Mouse (Mus musculus) hindbrain, embryonic 14.5 days (tissue): ENCODE data around the gene Gatad2b. TPM values are rescaled to one million over a fixed set of nuclear protein-coding genes. Genes with fewer than 3 reads are reported as not detected.

Source experiments
- ATAC-seq: fragments of 200-750 bp; cut with Nextera tagmentation; 2 replicates; pipeline ENCODE4 v1.8.0; 2017; ENCODE audit warnings: moderate number of reproducible peaks, mild to moderate bottlenecking, moderate TSS enrichment, moderate library complexity; ENCODE audit not compliant: low FRiP score
- DNase-seq: peaks from one replicate; pipeline ENCODE4 v3.0.0-alpha.2; 2015; ENCODE audit warnings: low spot score
- H3K27ac ChIP-seq: fragments of 300-500 bp; sonication (generic); 2 replicates; pipeline ENCODE4 v1.5.1; 2014; ENCODE audit warnings: mild to moderate bottlenecking, moderate library complexity
- H3K27me3 ChIP-seq: fragments of 300-500 bp; sonication (generic); 2 replicates; pipeline ENCODE4 v1.6.1; 2014; ENCODE audit warnings: mild to moderate bottlenecking, low read length, mixed read lengths; ENCODE audit not compliant: control insufficient read depth, insufficient read depth
- H3K36me3 ChIP-seq: fragments of 300-500 bp; sonication (generic); replicated peaks from 2 replicates; pipeline ENCODE4 v1.6.1; 2014; ENCODE audit not compliant: control insufficient read depth, insufficient read depth
- H3K4me1 ChIP-seq: fragments of 300-500 bp; sonication (generic); replicated peaks from 2 replicates; pipeline ENCODE4 v1.6.1; 2014; ENCODE audit warnings: antibody characterized with exemption, low read length, mixed read lengths; ENCODE audit not compliant: control insufficient read depth, insufficient read depth
- H3K4me2 ChIP-seq: fragments of 300-500 bp; sonication (generic); replicated peaks from 2 replicates; pipeline ENCODE4 v1.6.1; 2014; ENCODE audit warnings: mild to moderate bottlenecking, moderate library complexity
- H3K4me3 ChIP-seq: fragments of 300-500 bp; sonication (generic); replicated peaks from 2 replicates; pipeline ENCODE4 v1.5.1; 2014; ENCODE audit warnings: mild to moderate bottlenecking, low read length
- H3K9ac ChIP-seq: fragments of 300-500 bp; sonication (generic); 2 replicates; pipeline ENCODE4 v1.6.1; 2014
- H3K9me3 ChIP-seq: fragments of 300-500 bp; sonication (generic); 2 replicates; pipeline ENCODE4 v1.6.1; 2016; ENCODE audit warnings: low read length; ENCODE audit not compliant: control insufficient read depth
- WGBS: fragments of 180-500 bp; shearing (Covaris S2); extraction: QIAGEN DNeasy Blood & Tissue Kit; methylation state at CpG from one replicate; pipeline ENCODE4 v1.1.7; 2014; 5-methylcytosine and 5-hydroxymethylcytosine counted together
- polyA plus RNA-seq: library from polyadenylated mRNA; unstranded; fragments of >200 nt; fragmentation: Nextera tagmentation; extraction: Ambion mirVana; gene quantifications from 2 replicates; pipeline ENCODE4 v1.2.1, GENCODE M21; 2014

Gatad2b gene
- polyA plus RNA-seq, 1 experiment from 2014 or later = 14.7 TPM

GRCm38 (mm10) chr3:90253653-90254418 is 39.1 kb upstream of the Gatad2b start, which contains the start of gene Crtc2:
Gene Crtc2 (plus strand): TSS chr3:90254163.
- peaks cover 18% of the 10 kb centered on the region for H3K4me1 ChIP-seq
- ATAC-seq = peak; percentile 97
- peak; percentile 93 for DNase-seq
- no peaks in the 10 kb centered on the region for H3K9me3 ChIP-seq
- peak within 1 kb of the TSS; percentile 90 for H3K4me2 ChIP-seq
- H3K27me3 ChIP-seq = no peaks in the 10 kb centered on the region
- WGBS = 1% methylated on average over 40 of the region's 40 CpGs
- H3K4me3 ChIP-seq = peak within 1 kb of the TSS; percentile 81
- peak within 1 kb of the TSS; percentile 92 for H3K9ac ChIP-seq
- H3K27ac ChIP-seq = peak within 1 kb of the TSS; percentile 55
- H3K36me3 ChIP-seq = peaks cover 39% of the 10 kb centered on the region

GRCm38 (mm10) chr3:90254419-90255193 is 38.4 kb upstream of the Gatad2b start:
- under 1% methylated on average over 37 of the region's 41 CpGs for WGBS
- no peaks in the 10 kb centered on the region for H3K27me3 ChIP-seq
- peak overlapping the region; percentile 92 for H3K9ac ChIP-seq
- peak overlapping the region; percentile 90 for H3K4me2 ChIP-seq
- DNase-seq (no peak), ATAC-seq (peak; percentile 59)
- peak overlapping the region; percentile 81 for H3K4me3 ChIP-seq
- no peaks in the 10 kb centered on the region for H3K9me3 ChIP-seq
- H3K36me3 ChIP-seq = peaks cover 44% of the 10 kb centered on the region
- peak overlapping the region; percentile 52 for H3K27ac ChIP-seq
- peaks cover 17% of the 10 kb centered on the region for H3K4me1 ChIP-seq

GRCm38 (mm10) chr3:90255194-90255565 is 37.8 kb upstream of the Gatad2b start:
- H3K27ac ChIP-seq = no peak overlapping the region
- H3K9me3 ChIP-seq = no peaks in the 10 kb centered on the region
- H3K27me3 ChIP-seq = no peaks in the 10 kb centered on the region
- DNase-seq (no peak), ATAC-seq (no peak)
- H3K4me1 ChIP-seq = peaks cover 17% of the 10 kb centered on the region
- 18% methylated on average over 2 of the region's 2 CpGs for WGBS
- peak overlapping the region; percentile 92 for H3K9ac ChIP-seq
- H3K4me2 ChIP-seq = peak overlapping the region; percentile 90
- peak overlapping the region; percentile 81 for H3K4me3 ChIP-seq
- H3K36me3 ChIP-seq = peaks cover 48% of the 10 kb centered on the region

GRCm38 (mm10) chr3:90255784-90256353 is 37.1 kb upstream of the Gatad2b start:
- Histone ChIP-seq H3K4me1 (peaks cover 17% of the 10 kb centered on the region), H3K4me3 (peak overlapping the region; percentile 81; the same call in 1 of the 2 replicates), H3K27ac (no peak overlapping the region), H3K9ac (no peak overlapping the region), H3K4me2 (peak overlapping the region; percentile 90), H3K9me3 (no peaks in the 10 kb centered on the region), H3K27me3 (no peaks in the 10 kb centered on the region), H3K36me3 (peaks cover 49% of the 10 kb centered on the region)
- DNase-seq = no peak
- ATAC-seq = no peak
- WGBS = 96% methylated on average over 14 of the region's 14 CpGs

- no peak overlapping the region for H3K4me2 ChIP-seq
- H3K27me3 ChIP-seq = no peaks in the 10 kb centered on the region
- peaks cover 50% of the 10 kb centered on the region for H3K36me3 ChIP-seq
- no peak overlapping the region for H3K9ac ChIP-seq
- no peak overlapping the region for H3K27ac ChIP-seq
- no peak overlapping the region for H3K4me3 ChIP-seq
- 90% methylated on average over 19 of the region's 19 CpGs for WGBS
- no peak for DNase-seq
- ATAC-seq = no peak
- H3K9me3 ChIP-seq = no peaks in the 10 kb centered on the region
- peaks cover 17% of the 10 kb centered on the region for H3K4me1 ChIP-seq
Measured at GRCm38 (mm10) chr3:90256731-90257530, 36.0 kb upstream of the Gatad2b start.

- peaks cover 17% of the 10 kb centered on the region for H3K4me1 ChIP-seq
- H3K27me3 ChIP-seq = no peaks in the 10 kb centered on the region
- no peak overlapping the region for H3K27ac ChIP-seq
- WGBS = 88% methylated on average over 4 of the region's 4 CpGs
- H3K36me3 ChIP-seq = peaks cover 66% of the 10 kb centered on the region
- H3K4me3 ChIP-seq = no peak overlapping the region
- ATAC-seq = no peak
- H3K4me2 ChIP-seq = no peak overlapping the region
- no peaks in the 10 kb centered on the region for H3K9me3 ChIP-seq
- no peak for DNase-seq
- H3K9ac ChIP-seq = no peak overlapping the region
Measured at GRCm38 (mm10) chr3:90258521-90258920, 34.5 kb upstream of the Gatad2b start.

GRCm38 (mm10) chr3:90263121-90263771 is 29.7 kb upstream of the Gatad2b start:
- H3K4me3 ChIP-seq = no peak overlapping the region
- DNase-seq (no peak), ATAC-seq (no peak)
- 90% methylated on average over 5 of the region's 5 CpGs for WGBS
- no peak overlapping the region for H3K4me2 ChIP-seq
- H3K27ac ChIP-seq = no peak overlapping the region
- H3K36me3 ChIP-seq = peaks cover 58% of the 10 kb centered on the region
- H3K27me3 ChIP-seq = no peaks in the 10 kb centered on the region
- no peak overlapping the region for H3K9ac ChIP-seq
- no peaks in the 10 kb centered on the region for H3K9me3 ChIP-seq
- H3K4me1 ChIP-seq = peaks cover 12% of the 10 kb centered on the region

- H3K4me1 ChIP-seq = peaks cover 12% of the 10 kb centered on the region
- H3K27me3 ChIP-seq = no peaks in the 10 kb centered on the region
- H3K9ac ChIP-seq = peak overlapping the region; percentile 95
- ATAC-seq (no peak), DNase-seq (no peak)
- WGBS = 35% methylated on average over 10 of the region's 10 CpGs
- H3K36me3 ChIP-seq = peaks cover 49% of the 10 kb centered on the region
- peak overlapping the region; percentile 95 for H3K27ac ChIP-seq
- H3K9me3 ChIP-seq = no peaks in the 10 kb centered on the region
- H3K4me3 ChIP-seq = peak overlapping the region; percentile 96
- peak overlapping the region; percentile 78 for H3K4me2 ChIP-seq
Measured at GRCm38 (mm10) chr3:90264687-90265033, 28.3 kb upstream of the Gatad2b start.
